Mouse (Mus musculus) left cerebral cortex, adult 11 months (tissue): Measurements from ENCODE around the gene Fam76a.

Experiments used
- DNase-seq: peaks from one replicate; pipeline ENCODE4 v3.0.0; 2022; ENCODE audit warnings: low spot score

The Fam76a gene

GRCm38 (mm10) chr4:132922558-132923008 lies at the start of gene Fam76a:
Fam76a (minus strand) TSS chr4:132922558.
- peak; percentile 100 for DNase-seq

DNA sequence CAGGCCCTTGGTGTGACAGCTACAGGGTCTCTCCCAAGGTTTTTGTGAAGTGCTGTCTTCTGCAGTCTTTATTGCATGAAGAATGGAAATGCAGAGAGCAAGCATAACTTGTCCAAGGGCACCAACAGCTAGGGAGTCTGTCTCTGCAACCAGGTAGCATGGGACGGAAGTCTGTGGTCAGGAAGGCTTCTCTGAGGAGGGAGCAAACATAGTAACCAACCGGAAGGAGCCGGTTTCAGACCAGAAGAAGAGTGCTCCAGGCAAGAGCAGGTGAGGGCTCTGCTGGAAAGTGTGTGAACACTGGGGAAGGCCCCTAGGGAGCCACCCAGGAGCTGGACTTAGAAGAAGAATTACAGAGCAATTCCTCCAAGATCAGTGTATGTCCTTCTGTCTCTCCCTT lies 49.7 kb upstream of the Fam76a start:
- DNase-seq, result no peak

DNA sequence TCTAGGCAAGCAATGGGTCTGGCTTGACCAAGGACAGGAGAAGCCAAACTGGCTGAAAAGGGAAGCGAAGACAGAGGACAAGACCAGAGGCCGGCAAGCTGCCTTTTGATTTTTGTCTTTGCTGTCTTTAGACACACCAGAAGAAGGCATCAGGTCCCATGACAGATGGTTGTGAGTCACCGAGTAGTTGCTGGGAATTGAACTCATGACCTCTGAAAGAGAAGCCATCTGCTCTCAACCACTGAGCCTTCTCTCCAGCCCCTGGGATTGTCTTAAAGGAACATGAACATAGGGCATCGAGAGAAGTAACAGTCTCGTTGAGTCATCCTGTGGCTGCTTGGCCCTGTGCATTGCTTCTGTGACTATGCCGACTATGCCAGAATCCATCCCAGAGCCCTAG lies 49.2 kb upstream of the Fam76a start:
- DNase-seq, result no peak

DNA sequence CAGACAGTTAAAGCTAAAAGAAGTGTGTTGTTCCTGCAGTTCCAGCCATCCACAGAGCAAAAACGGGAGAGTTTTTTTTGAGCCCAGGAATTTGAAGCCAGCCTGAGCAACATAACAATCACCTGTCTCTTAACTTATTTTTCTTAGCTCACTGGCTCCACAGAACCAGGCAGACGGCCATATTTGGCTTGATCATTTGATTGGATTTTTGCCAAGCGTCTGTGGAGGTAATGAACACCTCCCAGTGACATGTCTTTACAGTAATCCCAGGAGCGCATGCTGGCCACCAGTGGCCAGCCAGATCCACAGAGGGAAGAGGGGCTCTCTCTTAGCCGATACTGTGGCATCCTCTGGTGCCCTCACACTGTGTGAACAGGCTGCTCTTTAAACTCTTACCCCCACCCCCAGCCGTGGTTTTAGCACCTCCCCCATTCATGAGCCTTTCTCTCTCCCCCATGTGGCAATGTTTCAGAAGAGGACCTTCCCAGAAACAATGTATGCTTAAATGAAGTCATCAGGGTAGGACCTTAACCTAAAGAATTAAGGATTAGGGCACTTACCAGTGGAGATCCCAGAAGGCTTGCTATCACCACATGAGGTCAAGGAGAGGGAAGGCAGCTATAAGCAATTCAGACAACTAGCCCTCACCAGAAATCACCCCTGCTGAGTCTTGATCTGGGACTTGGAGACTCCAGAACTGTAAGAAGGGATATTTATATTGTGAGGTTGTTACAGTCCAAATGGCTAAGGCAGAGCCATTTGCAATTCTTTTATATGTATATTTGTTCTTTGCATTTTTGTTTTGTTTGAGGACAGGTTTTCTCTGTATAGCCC lies 46.0 kb upstream of the Fam76a start:
- no peak for DNase-seq

- no peak for DNase-seq
Measured at GRCm38 (mm10) chr4:132964473-132964872, 42.1 kb upstream of the Fam76a start.

GRCm38 (mm10) chr4:132964064-132964463 lies 41.7 kb upstream of the Fam76a start:
- DNase-seq, result no peak

DNA sequence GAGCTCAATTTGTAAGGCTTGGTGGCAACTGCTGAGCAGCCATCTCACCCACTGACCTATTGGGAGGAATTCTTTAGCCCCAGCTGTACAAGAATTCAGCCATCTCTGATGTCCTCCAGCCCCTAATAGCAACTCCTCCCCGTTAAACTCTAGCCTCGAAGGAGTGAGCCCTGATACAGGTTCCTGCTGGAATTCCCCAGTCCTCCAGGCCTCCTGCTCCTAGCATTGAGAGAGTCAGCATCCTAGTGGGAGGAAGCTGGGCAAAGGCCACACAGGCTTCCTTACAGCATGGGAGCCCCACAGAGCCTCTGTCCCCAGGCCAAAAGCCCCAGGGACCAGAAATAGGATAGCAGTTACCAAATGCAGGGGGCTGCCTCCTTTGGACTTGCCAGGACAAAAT lies 41.1 kb upstream of the Fam76a start:
- no peak for DNase-seq

- no peak for DNase-seq
Measured at GRCm38 (mm10) chr4:132962628-132963027, 40.3 kb upstream of the Fam76a start.

DNA sequence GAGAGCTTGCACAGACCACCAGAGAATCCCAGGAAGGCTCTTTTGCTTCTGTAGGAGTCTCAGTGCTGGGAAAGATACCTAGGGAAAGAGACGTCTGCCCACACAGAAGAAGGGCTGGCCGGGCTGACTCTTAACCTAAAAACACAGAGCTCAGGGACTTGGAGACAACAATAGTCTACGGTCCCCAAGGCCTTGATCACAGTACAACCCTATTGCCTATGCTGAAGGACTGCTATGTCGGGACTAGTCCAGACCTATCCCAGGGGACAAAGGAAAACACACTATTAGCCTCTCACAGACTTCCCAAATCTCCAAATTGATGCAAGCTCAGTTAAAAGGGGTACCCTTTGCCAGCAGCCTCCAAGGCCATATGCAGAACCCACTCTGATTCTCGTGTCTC lies 39.5 kb upstream of the Fam76a start:
- DNase-seq, result no peak

DNA sequence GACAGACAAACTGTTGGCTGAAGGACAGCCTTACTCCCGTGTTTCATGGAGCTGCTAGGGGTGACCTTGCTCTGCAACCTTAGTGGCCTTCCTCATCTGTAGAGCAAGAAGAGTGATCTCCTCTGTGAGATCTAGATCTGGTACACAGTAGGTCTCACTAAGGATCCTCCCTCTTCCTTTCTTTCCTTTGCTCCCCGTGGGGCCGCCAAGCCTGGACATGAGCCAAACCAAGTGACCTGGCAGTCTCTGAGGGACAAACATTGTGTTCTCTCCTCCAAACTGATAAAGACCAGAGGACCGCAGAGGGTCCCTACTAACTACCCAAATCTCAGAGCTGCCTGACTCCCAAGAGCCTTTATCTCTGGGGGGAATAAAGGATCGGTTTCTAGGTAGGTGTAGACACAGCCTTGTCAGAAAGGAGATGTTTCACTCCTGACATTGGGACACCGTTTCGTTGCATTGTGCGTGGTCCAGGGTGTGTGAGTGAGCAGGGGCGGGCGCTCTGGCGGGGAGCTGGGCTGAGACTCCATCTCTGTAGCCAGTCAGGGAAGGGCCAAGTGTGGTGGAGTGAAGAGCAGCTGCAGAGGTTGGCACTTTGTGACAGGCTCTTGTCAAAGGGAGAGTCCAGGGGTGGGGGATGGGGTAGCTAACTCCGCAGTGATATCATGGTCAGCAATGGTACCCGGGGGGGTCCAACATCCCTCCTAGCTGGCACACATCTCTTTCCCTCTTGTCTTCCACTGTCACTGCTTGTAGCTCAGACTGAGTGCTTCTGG lies 38.7 kb upstream of the Fam76a start:
- DNase-seq, result no peak

DNA sequence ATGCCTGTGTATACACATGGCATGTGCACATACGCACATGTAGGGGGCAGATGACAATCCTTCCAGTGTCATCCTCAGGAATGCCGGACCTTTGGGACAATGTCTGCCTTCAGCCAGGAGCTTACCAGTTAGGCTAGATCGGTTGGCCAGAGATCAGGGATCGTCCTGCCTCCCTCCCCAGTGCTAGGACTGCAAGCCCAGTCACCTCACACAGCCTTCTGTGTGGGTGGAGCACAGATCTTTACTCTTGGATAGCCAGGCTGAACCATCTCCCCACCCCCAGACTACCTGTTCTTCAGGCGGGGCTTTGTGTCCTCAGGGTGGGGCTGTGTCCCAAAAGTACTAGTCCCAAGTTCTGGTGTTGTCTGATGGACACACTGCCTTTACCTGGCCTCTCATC lies 38.0 kb upstream of the Fam76a start:
- DNase-seq, result no peak

GRCm38 (mm10) chr4:132959679-132960045 lies 37.3 kb upstream of the Fam76a start:
- DNase-seq, result no peak

DNA sequence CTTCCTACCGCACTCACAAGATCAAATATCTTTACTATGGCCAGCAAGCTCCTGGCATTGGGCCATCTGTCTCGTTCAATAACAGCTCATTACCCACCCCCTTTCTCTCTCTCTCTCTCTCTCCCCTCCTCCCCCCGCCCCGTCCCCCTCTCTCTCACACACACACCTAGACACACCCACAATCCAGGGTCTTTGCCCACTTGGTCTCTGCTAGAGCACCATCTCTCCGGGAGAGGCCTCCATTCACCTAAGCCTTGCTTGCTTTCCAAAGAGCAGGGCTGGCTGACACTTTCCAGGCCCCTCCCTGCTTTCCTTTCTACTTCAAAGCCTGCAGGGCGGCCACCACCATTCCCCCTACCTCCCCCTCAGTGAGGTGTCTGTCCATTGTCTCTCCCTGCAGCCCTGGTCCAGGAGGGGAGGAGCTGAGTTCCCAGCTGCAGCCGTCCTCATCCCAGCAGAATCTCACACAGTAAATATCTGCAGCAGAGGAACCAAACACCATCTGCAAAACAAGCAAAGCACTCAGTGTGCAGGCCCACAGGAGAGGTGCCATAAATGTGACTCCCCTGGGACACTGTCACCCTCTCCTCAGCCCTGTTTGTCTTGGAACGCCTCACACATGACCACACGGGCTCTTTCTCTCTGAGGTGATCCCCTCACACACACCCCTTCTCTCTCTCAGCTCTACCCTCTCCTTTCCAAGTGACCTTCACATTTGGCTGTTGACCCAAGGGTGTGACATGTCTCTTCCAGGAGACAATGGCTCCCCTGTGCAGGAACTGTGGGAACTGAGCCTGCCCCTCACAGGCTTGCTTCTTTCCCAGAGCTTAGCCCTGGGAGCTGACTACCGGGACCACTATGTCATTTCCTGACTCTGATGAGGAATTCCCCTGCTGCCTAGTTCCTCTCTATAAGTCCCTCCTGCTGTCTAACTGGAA lies 36.7 kb upstream of the Fam76a start:
- DNase-seq, result no peak

DNA sequence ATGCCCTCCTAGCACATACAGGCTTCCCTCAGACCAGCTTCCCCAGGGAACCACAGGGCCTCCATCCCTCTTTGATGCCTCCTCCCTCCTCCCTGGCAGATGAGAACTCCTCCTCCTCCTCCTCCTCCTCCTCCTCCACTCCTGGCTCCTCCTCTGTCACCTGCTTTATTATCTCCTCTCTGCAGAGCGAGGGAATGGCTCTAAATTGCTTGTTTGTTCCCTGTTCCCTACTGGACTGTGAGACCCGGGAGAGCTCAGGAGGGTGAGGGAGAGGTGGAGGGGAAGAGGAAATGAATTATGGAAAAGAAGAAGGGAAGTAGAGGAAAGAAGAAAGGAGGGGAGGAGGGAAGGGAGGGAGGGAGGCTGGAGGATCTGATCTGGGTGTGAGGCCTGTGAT lies 33.0 kb upstream of the Fam76a start:
- no peak for DNase-seq

DNA sequence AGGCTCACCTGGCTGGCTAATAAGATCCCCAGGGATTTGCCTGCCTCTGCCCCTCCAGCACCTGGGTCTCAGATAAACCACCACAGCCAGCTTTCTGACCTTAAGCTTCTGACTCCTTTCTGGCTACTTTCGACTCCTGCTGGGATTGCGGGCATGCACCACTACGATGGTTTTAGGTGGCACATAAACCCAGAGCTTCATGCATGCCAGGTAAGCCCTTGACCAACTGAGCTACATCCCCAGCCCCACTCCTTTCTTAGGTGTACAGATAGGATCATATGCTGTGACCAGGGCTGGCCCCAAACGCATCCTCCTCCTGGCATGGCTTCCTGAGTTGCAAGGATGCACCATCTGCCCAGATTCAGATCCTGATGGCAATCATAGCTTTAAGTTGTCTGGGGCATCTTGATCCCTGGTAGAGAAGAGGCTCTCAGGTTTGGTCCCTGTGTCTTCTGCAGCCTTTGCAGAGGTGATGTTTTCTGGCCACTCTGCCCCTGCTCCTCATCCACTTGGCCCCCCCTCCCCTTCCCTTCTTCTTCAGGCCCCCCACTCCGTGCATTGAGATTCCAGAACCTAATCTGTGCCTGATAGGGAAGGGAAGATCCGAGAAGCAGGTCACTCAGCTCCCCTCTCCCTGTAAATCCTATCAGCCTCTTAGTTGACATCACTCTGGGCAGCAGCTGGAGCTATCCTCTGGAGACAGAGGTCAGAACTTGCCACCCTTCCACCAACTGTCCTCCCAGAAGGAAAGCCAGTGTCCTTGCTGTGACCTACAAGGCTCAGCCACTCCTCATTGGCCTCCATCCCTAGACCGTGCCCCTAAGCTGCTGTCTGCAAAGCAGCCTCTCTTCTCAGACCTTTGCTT lies 32.4 kb upstream of the Fam76a start:
- no peak for DNase-seq

- no peak for DNase-seq
Measured at GRCm38 (mm10) chr4:132950999-132951398, 28.6 kb upstream of the Fam76a start.

DNA sequence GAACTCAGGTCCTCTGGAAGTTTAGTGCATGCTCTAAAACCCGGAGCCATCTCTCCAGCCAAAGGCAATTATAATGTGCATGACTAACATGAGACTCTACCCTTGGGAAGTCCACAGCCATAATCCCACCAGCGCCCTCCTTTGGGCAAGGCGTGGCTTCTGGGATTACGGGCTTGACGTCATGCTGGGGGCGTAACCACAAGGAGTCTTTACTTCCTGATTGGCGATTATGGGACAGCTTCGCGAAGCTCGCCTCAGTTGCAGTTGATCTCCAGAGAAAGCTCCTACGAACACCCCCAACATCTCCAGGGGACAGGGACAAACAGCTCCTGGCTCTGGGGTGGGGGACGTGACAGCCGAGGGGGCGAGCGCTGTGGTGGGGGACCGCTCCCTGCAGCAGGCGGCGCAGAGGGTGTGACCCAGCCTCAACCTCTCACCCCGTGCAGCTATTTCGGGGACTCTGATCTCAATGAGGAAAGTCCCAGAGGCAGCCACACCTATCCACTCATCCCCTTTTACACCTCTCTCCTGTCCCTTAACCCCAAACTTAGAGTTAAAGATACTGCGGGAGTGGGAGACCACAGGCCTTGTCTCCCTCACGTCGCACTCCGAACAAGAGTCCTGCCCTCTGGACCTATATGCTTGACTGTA lies 27.6 kb upstream of the Fam76a start:
- DNase-seq, result no peak

DNA sequence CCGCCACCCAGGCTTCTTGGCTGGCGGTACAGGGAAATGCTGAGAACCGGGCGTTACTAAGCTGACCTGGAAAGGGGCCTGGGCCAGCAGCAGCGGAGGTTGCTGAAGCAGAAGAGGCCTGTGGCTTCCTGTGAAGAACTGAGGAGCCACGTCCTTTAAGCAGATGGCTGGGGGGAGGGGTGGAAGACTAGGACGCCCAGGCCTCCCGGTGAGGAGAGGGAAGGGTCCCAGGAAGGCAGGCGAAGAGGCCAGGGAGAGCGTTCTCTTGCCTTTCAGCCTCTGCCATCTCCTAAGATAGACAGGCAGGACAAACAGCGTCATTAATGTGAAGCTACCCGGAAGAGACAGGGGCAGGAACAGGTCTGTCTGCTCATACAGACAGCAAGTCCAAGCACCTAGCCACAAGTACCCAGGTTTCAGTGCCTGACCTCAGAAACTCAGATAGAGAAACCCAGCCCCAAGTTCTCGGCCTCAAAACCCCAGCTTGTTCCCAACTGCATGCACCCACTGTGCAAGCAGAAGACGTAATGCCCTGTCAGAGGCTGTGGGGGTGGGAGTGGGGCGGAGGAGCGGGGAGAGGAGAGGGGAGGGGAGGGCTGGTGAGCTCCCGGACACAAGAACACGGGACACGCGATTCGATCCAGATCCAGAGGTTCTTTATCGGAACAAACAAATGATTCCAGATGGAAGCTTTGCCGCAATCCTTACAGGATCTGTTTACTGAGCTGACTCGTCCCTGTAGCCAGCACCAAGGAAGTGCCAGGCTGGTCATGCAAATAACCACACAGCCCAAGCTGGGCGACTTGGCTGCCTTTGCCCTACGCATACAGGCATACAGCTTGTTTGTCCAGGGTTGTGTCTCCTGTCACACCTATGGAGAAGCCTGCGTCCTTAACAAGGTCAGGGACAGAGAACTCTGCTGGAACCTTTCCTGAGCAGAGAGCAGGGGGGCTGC lies 24.0 kb upstream of the Fam76a start:
- no peak for DNase-seq

DNA sequence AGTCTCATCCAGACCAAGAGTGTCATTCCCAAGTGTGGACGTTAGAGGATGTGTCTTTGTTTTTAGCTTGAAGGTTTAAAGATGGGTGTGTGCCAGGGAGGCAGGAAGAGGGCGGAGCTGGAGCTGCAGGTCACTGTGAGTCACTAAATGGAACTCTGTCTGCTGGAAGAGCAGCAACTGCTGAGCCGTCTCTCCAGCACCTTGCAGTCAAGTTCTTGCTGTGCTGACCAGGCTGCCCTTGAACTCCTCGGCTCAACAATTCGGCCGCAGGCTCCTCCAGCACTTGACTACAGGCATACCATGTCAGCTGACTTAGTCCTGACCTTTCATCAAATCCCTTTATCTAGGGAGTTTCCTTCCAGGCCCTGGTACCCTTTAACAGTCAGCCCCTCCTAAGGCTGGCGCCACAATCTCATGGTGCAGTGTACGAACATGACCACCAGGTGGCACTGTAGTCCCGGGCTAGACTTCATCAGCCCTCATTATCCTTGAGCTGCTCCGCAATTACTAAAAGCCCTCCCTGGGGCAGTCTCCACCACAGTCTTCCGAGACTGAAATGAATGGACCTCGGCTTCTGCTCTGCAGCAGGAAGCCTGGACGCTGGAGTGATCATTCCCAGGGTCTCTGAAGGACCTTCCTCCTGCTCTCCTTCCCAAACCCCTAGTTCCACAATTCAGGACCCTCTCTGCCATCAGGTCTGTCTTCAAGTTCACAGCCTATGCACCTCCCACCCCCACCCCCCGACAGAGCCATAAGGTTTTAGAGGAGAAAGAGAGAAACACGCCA lies 23.1 kb upstream of the Fam76a start:
- peak; percentile 75 for DNase-seq
